Mouse (Mus musculus): ENCODE measurements around the gene Ptprm. TPM values are rescaled to one million over a fixed set of nuclear protein-coding genes. Genes with fewer than 3 reads are reported as not detected.

Ptprm gene
- total and polyA plus RNA-seq, 3 experiments: not detected

DNA sequence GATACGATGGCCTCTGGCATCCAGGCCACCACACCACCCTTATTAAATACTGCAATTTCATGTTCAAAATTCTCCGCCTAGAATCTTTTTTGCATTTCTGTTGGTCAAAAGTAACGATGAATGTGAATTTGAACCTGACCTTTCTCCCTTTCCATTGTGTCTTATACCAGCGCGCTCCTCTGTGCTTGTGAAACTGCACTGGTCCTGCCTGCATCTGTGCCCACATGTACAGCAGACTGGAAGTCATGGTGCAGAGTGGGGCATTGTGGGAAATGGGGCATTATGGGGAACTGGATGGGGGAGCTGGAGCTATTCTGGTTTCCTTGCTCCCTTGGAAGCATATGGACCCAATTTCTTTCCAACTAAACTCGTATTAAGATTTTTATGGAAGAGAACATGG is 462.3 kb downstream of the Ptprm start:
- no peaks in the 10 kb centered on the region for H3K9me3 ChIP-seq (replicated peaks; ENCODE audit: insufficient read depth, low read length)
- no peak overlapping the region for H3K4me3 ChIP-seq (ENCODE audit: control insufficient read depth in 1 of 2, insufficient read depth in 1 of 2, low read depth in 2 of 2, low read length in 2 of 2)
- no peaks in the 10 kb centered on the region for H3K27me3 ChIP-seq (ENCODE audit: control insufficient read depth in 1 of 2, insufficient read depth in 2 of 2, low read length in 2 of 2)
- TF ChIP-seq SIN3A (IDR thresholded peaks at IDR 0.05; ENCODE audit: low read length): no peak
- no peak for TF ChIP-seq USF2 (IDR thresholded peaks at IDR 0.05; ENCODE audit: borderline replicate concordance in 1 of 2, insufficient read depth in 1 of 2, low read depth in 1 of 2, low read length in 2 of 2)
- TF ChIP-seq EP300 (IDR thresholded peaks at IDR 0.05; ENCODE audit: low read depth in 1 of 2, low read length in 2 of 2): no peak
- no peak for TF ChIP-seq RCOR1 (IDR thresholded peaks at IDR 0.05; ENCODE audit: low read depth, low read length)
- TF ChIP-seq KAT2A (conservative IDR thresholded peaks at IDR 0.05; ENCODE audit: low read depth, low read length): no peak
- no peak for TF ChIP-seq NRF1 (IDR thresholded peaks at IDR 0.05; ENCODE audit: insufficient read depth, low read depth, low read length, poor library complexity, severe bottlenecking)
- TF ChIP-seq ZC3H11A (IDR thresholded peaks at IDR 0.05; ENCODE audit: low read depth, low read length): no peak
- TF ChIP-seq TAL1 (IDR thresholded peaks at IDR 0.05; ENCODE audit: low read length): no peak
- H3K36me3 ChIP-seq (ENCODE audit: control insufficient read depth in 1 of 2, insufficient read depth in 2 of 2, low read length in 2 of 2): no peaks in the 10 kb centered on the region
- no peaks in the 10 kb centered on the region for H3K79me2 ChIP-seq (ENCODE audit: control insufficient read depth, insufficient read depth, low read length, poor library complexity)
- H3K4me1 ChIP-seq (ENCODE audit: control insufficient read depth in 1 of 2, insufficient read depth in 2 of 2, low read length in 2 of 2): no peaks in the 10 kb centered on the region
- H3K27ac ChIP-seq (ENCODE audit: control insufficient read depth, low read depth, low read length): no peak overlapping the region
- DNase-seq (ENCODE audit: low read depth, low spot score): no peak
- no peak overlapping the region for H3K9ac ChIP-seq (ENCODE audit: control insufficient read depth, low read depth, low read length, poor library complexity, severe bottlenecking)

DNA sequence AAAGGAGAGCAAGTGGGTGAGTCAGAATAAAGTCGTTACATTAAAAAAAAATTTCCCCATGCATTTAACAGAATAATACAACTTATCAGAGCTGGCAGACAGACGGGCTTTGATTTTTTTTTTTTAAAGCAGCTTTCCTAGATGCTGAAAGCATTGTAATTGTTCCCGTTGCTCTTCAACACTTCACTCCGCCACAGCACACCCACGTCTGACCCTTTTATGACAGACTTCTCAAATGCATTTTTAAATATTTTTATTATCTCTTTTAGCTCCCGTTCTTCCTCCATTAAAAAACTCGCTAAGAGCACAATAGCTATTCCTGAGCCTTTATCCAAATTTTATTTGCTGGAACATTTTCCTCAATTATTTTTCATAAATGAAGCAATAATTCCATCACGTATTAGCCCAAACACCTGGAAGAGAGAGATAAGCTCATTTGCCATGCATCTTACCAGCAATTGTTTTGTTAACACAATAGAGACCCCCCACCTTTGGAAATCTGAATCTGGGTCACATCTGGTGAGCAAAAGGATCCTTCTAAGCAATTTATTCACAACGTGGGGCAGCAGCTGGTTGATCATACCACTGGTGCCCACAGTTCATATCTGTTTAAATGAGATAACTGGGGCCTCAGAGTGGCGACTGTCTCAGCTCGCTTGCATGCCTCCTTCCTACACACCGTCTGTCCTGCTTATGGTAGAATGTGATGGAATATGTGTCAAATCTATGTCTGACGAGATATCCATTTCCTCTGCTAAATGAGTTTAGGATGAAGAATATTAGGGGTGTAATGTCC is 463.0 kb downstream of the Ptprm start:
- H3K9ac ChIP-seq (ENCODE audit: control insufficient read depth, low read depth, low read length, poor library complexity, severe bottlenecking): no peak overlapping the region
- H3K9me3 ChIP-seq (replicated peaks; ENCODE audit: insufficient read depth, low read length): no peaks in the 10 kb centered on the region
- no peak for DNase-seq (ENCODE audit: low read depth, low spot score)
- TF ChIP-seq USF2 (IDR thresholded peaks at IDR 0.05; ENCODE audit: borderline replicate concordance in 1 of 2, insufficient read depth in 1 of 2, low read depth in 1 of 2, low read length in 2 of 2): no peak
- no peak for TF ChIP-seq MAX (IDR thresholded peaks at IDR 0.05; ENCODE audit: low read length)
- TF ChIP-seq JUND (IDR thresholded peaks at IDR 0.05; ENCODE audit: low read depth, low read length): no peak
- TF ChIP-seq ETS1 (IDR thresholded peaks at IDR 0.05; ENCODE audit: low read depth, low read length): no peak
- no peak for TF ChIP-seq CHD1 (IDR thresholded peaks at IDR 0.05; ENCODE audit: low read depth, low read length)
- no peak for TF ChIP-seq POLR2AphosphoS2 (IDR thresholded peaks at IDR 0.05; ENCODE audit: low read length)
- TF ChIP-seq MAFK (IDR thresholded peaks at IDR 0.05; ENCODE audit: borderline replicate concordance, low read depth, low read length): no peak
- TF ChIP-seq TCF12 (IDR thresholded peaks at IDR 0.05; ENCODE audit: low read depth, low read length): no peak
- H3K27ac ChIP-seq (ENCODE audit: control insufficient read depth, low read depth, low read length): no peak overlapping the region
- no peaks in the 10 kb centered on the region for H3K4me1 ChIP-seq (ENCODE audit: control insufficient read depth in 1 of 2, insufficient read depth in 2 of 2, low read length in 2 of 2)
- H3K36me3 ChIP-seq (ENCODE audit: control insufficient read depth in 1 of 2, insufficient read depth in 2 of 2, low read length in 2 of 2): no peaks in the 10 kb centered on the region
- H3K27me3 ChIP-seq (ENCODE audit: control insufficient read depth in 1 of 2, insufficient read depth in 2 of 2, low read length in 2 of 2): no peaks in the 10 kb centered on the region
- H3K4me3 ChIP-seq (ENCODE audit: control insufficient read depth in 1 of 2, insufficient read depth in 1 of 2, low read depth in 2 of 2, low read length in 2 of 2): no peak overlapping the region
- H3K79me2 ChIP-seq (ENCODE audit: control insufficient read depth, insufficient read depth, low read length, poor library complexity): no peaks in the 10 kb centered on the region
